Comparison of ENCODE assay signal across 11 mouse cellular contexts in genomic region chr10:60027619-60028084, GRCm38 (mm10). TPM values are rescaled to one million over a fixed set of nuclear protein-coding genes. Genes with fewer than 3 reads are reported as not detected.
DNase-seq lines count a peak whose midpoint lies in the region; ATAC-seq and TF ChIP-seq lines count a peak whose summit lies in the region.
"Had no signal": no experiment of that assay in that cellular context is flagged by ENCODE, and none has a peak within 500 bp of the region (broad histone marks: within the 10 kb centered on the region; RNA-seq: fewer than 3 reads in every experiment).

No protein-coding gene starts in this region.

- H3K4me1 ChIP-seq in lung, embryonic 14.5 days (ENCODE audit: insufficient read depth), result no peaks in the 10 kb centered on the region
- no peaks in the 10 kb centered on the region for H3K4me1 ChIP-seq in lung, adult 2 months (ENCODE audit: control insufficient read depth, insufficient read depth, low read length)
- H3K4me1 ChIP-seq in neural tube, embryonic 15.5 days, result peaks cover 41% of the 10 kb centered on the region

- H3K4me3 ChIP-seq in lung, embryonic 14.5 days (ENCODE audit: low read depth, low read length), result no peak overlapping the region
- no peak overlapping the region for H3K4me3 ChIP-seq in lung, adult 2 months (replicated peaks; ENCODE audit: extremely low read depth, low read depth, low read length)
- no peak overlapping the region for H3K4me3 ChIP-seq in neural tube, embryonic 15.5 days (replicated peaks)

- DNase-seq in lung, embryonic 14.5 days, result peak; percentile 17
- no peak for DNase-seq in lung, adult 2 months
- peak; percentile 50 for DNase-seq in brain, adult 2 months (ENCODE audit: low read depth, low spot score)
- no peak for DNase-seq in adrenal gland, postnatal 10 days
- no peak for DNase-seq in left cerebral cortex, adult 11 months (ENCODE audit: low spot score)
- DNase-seq in thymus, postnatal 14 days, result no peak
- DNase-seq: heart, postnatal 10 days; layer of hippocampus, postnatal 36 days; lung, postnatal 4 days had no signal

- no peak overlapping the region for H3K9ac ChIP-seq in lung, embryonic 14.5 days
- no peak overlapping the region for H3K9ac ChIP-seq in neural tube, embryonic 15.5 days (replicated peaks)

- TF ChIP-seq POLR2A in lung, adult 2 months (IDR thresholded peaks at IDR 0.05; ENCODE audit: borderline replicate concordance, extremely low read depth, low read depth, low read length), result no peak

- ATAC-seq in lung, embryonic 14.5 days (ENCODE audit: insufficient read depth), result no peak
- peak; percentile 69 for ATAC-seq in inflammation-experienced regulatory T-cells, adult 6 months
- peak; percentile 42; the same call in 1 of the 2 replicates for ATAC-seq in neural tube, embryonic 15.5 days (ENCODE audit: low FRiP score)

- 18% methylated on average over 2 of the region's 2 CpGs for WGBS in lung, embryonic 14.5 days
- 32% methylated on average over 2 of the region's 2 CpGs for WGBS in lung, adult 2 months
- WGBS in neural tube, embryonic 15.5 days, result 36% methylated on average over 2 of the region's 2 CpGs

- H3K36me3 ChIP-seq in lung, embryonic 14.5 days (ENCODE audit: insufficient read depth), result no peaks in the 10 kb centered on the region
- H3K36me3 ChIP-seq in neural tube, embryonic 15.5 days, result peaks cover 2% of the 10 kb centered on the region; the same call in 1 of the 2 replicates

- no peak overlapping the region for H3K4me2 ChIP-seq in lung, embryonic 14.5 days
- no peak overlapping the region for H3K4me2 ChIP-seq in neural tube, embryonic 15.5 days

- no peaks in the 10 kb centered on the region for H3K9me3 ChIP-seq in lung, embryonic 14.5 days (ENCODE audit: low read depth, low read length)
- H3K9me3 ChIP-seq in neural tube, embryonic 15.5 days (replicated peaks), result no peaks in the 10 kb centered on the region

- H3K27me3 ChIP-seq in lung, embryonic 14.5 days (ENCODE audit: insufficient read depth, low read length), result no peaks in the 10 kb centered on the region
- H3K27me3 ChIP-seq in neural tube, embryonic 15.5 days (replicated peaks), result no peaks in the 10 kb centered on the region

- H3K27ac ChIP-seq in lung, embryonic 14.5 days (ENCODE audit: low read depth), result no peak overlapping the region
- peak overlapping the region; percentile 73 for H3K27ac ChIP-seq in neural tube, embryonic 15.5 days (replicated peaks)

- TF ChIP-seq CTCF in lung, embryonic 14.5 days (IDR thresholded peaks at IDR 0.05; ENCODE audit: low read depth), result no peak
- no peak for TF ChIP-seq CTCF in lung, adult 2 months (IDR thresholded peaks at IDR 0.05; ENCODE audit: insufficient read depth, low read length)

RNA-seq across cellular contexts. Expression of gene Anapc16, which starts 24.7 kb away (rescaled TPM):
- 108 and 109 TPM in 2 replicates for polyA plus RNA-seq in lung, embryonic 14.5 days (2014; fragmentation: Nextera tagmentation; extraction: Ambion mirVana)
- polyA plus RNA-seq in lung, adult 2 months (2012; rRNA removed), result 61.1 and 64.5 TPM in 2 replicates
- polyA plus RNA-seq in inflammation-experienced regulatory T-cells, adult 6 months (2017; shearing (Covaris generic)), result 10 to 100 TPM; 89.0 to 99.4 (median 91.1) TPM
- polyA plus RNA-seq in neural tube, embryonic 15.5 days (2015; fragmentation: Nextera tagmentation; extraction: Ambion mirVana), result 106 TPM in 2 replicates
- 10 to 100 TPM; 60.3 to 68.4 TPM for total RNA-seq in adrenal gland, postnatal 10 days (2021)

RNA-seq across cellular contexts. Expression of gene Ascc1, which starts 25.0 kb away (rescaled TPM):
- 34.7 and 35.3 TPM in 2 replicates for polyA plus RNA-seq in lung, embryonic 14.5 days (2014; fragmentation: Nextera tagmentation; extraction: Ambion mirVana)
- 21.1 and 29.5 TPM in 2 replicates for polyA plus RNA-seq in lung, adult 2 months (2012; rRNA removed)
- polyA plus RNA-seq in inflammation-experienced regulatory T-cells, adult 6 months (2017; shearing (Covaris generic)), result 10 to 100 TPM; 33.7 to 57.6 (median 44.3) TPM
- polyA plus RNA-seq in neural tube, embryonic 15.5 days (2015; fragmentation: Nextera tagmentation; extraction: Ambion mirVana), result 45.4 and 47.3 TPM in 2 replicates
- total RNA-seq in adrenal gland, postnatal 10 days (2021), result 10 to 100 TPM; 26.6 to 30.7 TPM

Comparison
In these comparisons a context has a peak if more than half of its experiments do, and no peak if none do; other contexts are left out.
1. DNase-seq: peak in lung, embryonic 14.5 days (single experiment) and brain, adult 2 months (single experiment); none in lung, adult 2 months (single experiment), adrenal gland, postnatal 10 days (single experiment), left cerebral cortex, adult 11 months (single experiment) and thymus, postnatal 14 days (single experiment).